Mouse (Mus musculus): ENCODE data around the gene Tcf7.
A peak's percentile ranks its signal among the peaks of the same experiment; 100 is the strongest.

Gene Tcf7

DNA sequence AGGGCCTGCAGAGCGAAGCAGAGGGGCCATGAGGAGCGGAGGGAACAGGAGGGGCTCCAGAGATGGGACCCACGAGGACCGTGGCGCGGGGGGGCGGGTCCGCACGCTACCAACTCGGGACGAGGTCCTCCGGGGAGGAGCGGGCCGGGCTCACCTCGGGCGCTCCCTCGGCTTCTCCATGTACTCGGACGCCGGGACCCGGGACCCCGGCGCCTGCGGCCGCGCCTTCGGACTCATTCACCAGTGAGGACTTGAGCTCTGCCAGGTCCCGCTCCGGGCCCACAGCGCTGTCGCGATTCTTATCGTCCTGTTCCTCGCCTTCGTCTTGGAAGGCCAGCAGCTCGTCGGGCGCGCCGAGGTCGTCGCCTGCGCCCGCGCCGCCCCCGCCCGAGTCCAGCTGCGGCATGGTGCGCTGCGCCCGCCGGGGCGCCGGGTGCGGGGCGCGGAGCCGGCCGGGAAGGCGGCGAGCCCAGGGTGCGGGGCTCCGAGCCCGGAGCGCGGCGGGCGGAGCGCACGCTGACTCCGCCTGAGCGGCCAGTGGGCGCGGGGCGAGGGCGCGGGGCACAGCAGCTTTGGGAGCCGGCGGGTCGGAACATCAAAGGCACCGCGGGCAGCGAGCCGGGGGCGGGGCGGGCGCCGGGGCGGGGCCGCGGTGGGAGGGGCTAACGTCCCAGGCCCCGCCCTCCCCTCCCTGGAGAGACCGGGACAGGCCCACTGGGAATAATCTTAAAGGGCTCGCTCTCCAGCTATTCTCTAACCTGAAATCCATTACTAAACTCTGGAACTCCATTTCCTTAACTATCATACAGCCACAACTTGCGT lies at the start of gene Tcf7:
Gene Tcf7 (minus strand): TSS at position 241 of the 822 bp plus-strand sequence.
- no peak for DNase-seq (ENCODE audit: low spot score)

DNA sequence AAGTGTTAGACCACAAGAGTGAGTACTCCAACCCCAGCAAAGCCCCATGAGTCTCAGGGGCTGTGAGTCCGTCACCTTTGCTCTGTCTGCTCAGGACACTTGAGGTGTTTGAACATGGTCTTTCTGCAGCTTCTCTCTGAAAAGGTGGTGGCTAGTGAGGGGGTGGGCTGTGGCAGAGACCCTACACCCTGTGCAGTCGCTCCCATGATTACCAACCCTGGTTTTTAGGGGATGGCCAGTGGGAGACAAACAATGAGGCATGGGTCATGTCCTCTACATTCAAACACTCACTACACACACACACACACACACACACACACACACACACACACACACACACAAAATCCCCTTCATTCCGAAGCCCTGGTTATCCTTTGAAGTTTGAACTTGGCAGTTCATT lies 44.5 kb upstream of the Tcf7 start:
- no peak for DNase-seq (ENCODE audit: low spot score)

DNA sequence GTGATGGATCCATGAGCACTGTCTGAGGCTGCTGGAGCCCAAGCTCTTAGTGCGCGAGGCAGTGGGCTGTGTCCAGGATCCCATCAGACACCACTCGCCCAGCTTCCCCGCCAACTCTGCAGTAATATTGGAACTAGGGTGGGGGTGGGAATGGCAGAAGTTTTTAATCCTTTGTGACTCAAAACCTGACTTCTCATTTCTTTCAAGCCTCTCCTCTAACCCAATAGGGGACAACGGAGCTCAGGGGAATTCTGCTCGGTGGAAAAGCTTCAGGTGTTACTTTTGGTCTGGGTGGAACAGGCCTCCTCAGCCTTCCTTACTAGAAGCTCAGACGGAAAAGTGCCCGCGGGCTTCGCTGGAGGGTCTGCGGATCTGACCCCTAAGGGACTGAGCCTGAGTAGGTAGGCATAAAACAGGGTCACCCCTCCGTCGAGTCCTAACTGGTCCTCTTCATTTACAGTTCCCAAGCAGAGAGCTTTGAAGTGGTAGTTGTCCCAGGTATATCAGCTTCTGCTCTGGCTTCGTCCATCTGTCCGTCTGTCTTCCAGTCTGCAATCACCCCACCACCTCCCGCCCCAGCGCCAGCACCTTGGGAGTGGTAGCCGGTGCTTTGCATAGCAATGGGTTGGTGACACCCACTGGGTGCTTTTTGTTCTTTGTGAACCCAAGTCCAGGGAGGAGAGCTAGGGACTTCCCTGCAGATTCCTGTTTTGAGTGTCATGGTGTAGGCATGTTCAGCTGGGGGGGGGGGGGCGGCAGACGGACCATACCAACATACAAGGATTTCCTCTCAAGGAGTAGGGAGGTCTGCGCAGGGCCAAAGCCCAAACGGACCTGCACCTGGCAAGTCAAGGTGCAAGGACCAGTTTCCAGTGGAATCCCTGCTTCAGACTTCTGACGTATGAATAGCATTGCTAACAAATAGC lies 41.9 kb upstream of the Tcf7 start:
- no peak for DNase-seq (ENCODE audit: low spot score)

- no peak for DNase-seq (ENCODE audit: low spot score)
These were observed 38.7 kb upstream of the Tcf7 start for GRCm38 (mm10) chr11:52321540-52321939.

GRCm38 (mm10) chr11:52320529-52320928 lies 37.7 kb upstream of the Tcf7 start:
- DNase-seq (ENCODE audit: low spot score), result no peak

- no peak for DNase-seq (ENCODE audit: low spot score)
These were observed 36.9 kb upstream of the Tcf7 start for GRCm38 (mm10) chr11:52319664-52320063.

DNA sequence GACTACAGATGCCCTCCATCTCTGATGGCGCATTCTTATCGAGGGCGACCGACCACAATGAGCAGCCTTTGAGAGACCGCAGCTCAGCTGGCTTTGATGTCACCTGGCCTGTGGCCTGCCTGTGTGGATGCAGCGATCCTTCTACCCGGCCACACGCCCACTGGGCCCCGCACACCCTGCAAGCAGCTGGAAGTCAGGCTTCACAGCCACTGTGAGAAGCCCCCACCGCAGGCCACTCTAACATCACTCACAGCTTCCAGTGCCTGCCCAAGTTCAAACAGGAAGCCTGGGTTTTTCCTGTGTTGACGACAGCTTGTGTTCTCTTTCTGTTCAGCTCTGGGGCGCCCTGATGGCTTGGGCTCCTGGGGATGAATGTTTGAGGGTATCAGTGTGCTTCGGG lies 35.6 kb upstream of the Tcf7 start:
- no peak for DNase-seq (ENCODE audit: low spot score)

DNA sequence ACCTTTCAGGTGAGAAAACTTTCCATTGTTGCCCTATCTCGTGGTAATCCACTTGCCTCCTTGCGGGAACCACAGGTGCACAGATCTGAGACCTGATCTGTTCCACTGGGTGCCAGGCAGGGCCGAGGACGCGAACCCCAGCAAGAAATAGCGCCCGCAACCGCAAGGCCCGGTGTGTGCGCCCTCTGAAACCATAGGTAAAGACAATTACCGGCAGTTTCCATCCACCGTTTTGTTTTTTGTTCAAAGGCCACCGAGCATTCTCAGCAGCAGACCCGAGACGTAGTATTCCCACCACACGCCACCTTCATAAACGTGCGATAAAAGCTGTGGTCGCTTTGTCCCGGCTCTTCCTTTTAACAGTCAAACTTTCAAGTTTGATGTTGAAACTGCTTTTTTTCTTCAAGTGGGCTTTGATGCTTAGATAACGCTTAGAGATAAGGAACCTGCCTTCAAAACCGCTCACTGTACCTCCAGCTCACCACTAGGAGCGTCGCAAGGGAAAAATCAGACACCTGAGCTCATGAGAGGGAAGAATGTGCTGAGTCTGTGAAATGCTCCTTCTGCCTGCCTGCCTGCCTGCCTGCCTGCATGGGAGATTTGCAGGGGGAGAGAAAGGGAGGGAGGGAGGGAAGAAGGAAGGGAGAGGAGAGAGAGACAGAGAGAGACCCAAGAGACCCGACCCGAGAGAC lies 31.4 kb upstream of the Tcf7 start:
- DNase-seq (ENCODE audit: low spot score), result no peak

DNA sequence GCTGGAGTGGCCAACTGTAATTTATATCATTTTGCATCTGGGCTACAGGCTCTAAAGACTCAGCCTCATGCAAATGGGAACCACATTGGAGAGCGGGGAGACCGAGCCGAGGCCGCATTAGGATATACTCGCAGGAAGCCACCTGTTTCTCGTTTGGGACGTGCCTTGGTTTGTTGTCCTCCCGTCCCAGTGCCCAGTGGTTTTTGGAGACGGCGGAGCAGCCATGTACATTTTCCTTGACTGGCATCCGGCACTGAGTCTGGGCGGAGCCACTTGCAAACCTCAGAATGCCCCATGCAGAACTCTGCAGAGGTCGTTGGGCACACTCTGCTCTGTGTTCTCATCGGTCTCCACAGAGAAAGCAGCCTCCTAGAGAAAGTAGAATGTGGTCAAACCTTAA lies 27.9 kb upstream of the Tcf7 start:
- DNase-seq (ENCODE audit: low spot score), result no peak

DNA sequence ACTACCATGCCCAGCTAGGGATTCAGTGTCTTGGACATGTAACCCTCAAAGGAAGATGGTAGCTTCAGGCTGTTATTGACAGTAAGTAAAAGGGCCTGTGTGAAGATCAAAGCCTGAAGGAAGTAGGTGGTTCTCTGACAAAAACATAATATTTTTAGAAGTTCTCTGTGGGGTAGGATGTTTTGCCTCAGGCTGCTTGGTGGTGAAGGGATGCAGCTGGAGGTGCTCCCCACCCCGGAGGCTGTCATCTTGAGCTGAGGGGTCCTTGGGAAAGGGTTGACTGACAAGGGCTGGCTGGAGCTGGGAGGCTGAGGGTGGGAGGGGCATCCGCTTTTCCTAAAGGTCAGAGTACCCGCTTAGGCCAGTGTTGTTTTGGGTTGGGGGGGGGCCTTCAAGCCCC lies 26.7 kb upstream of the Tcf7 start:
- no peak for DNase-seq (ENCODE audit: low spot score)

DNA sequence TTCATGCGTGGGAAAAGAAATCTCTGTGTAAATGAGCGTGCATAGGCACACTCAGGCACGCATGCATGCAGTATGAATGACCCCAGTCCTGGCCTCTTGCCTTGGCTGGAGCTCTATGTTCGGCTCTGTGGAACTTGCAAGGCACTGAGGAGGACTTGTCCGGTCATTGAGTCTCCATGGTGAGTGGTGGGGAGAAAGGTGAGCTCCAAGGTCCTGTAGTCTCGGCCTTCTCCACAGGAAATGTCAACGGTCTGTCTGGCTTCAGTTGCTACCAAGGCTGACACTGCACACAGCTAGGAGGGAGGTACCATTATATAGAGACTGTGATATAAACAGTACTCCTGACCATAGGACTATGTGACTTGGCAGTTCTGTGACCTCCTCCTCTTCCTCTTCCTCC lies 23.6 kb upstream of the Tcf7 start:
- DNase-seq (ENCODE audit: low spot score), result no peak

GRCm38 (mm10) chr11:52305266-52305665 lies 22.5 kb upstream of the Tcf7 start:
- DNase-seq (ENCODE audit: low spot score), result no peak

DNA sequence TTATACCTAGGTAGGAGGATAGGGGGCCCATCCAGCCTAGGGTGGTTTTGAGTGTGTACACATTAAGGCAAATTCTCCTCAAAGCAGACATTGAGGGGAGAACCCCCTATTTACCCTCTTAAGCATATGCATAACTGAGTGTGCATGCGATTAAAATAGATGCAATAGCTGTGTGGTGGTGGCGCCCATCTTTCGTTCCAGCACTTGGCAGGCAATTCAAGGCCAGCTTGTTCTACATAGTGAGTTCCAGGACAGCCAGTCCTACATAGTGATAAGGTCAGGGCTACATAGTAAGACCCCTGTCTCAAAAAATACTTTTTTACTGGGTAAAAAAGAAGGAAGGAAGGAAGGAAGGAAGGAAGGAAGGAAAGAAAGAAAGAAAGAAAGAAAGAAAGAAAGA lies 19.9 kb upstream of the Tcf7 start:
- no peak for DNase-seq (ENCODE audit: low spot score)

DNA sequence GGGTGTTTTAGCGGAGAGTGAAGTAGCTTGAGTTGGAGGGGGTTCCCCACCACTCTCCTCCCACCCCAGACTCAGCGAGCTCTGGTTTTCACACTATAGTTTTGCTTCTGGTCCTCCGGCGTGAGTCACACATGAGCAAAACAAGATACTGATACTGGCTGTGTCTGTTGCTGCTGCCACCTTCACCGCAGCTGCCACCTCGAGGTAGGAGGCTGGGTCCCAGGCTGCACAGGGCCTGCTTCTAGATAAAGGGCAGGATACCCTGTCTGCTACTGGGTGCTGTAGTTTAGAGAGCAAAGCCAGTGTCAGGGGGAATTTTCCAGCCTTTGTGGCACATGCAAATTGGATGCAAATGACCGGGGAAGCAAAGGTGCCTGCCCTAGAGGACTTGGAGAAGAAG lies 16.9 kb upstream of the Tcf7 start:
- no peak for DNase-seq (ENCODE audit: low spot score)

GRCm38 (mm10) chr11:52298955-52299354 lies 16.1 kb upstream of the Tcf7 start:
- DNase-seq (ENCODE audit: low spot score), result no peak

DNA sequence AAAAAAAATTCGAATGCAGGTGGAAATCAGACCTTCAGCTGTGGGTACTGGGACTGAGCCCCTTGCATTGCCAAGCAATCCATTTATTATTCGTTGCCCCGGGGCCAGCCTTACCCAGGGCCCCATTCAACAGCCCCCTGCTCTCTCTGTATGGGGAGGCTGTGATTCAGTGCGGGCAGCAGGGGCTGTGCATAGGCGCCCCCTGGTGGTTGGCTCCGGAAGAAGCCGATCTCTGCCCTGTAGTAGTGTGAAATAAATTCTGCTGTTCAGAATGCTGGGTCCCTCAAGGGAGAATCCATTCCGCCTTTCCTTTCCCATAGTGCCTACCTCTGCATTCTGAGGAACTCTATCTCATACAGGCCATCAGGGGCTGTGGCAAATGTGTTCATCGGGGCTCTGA lies 14.5 kb upstream of the Tcf7 start:
- DNase-seq (ENCODE audit: low spot score), result peak; percentile 60

GRCm38 (mm10) chr11:52294103-52294502 lies 11.3 kb upstream of the Tcf7 start:
- DNase-seq (ENCODE audit: low spot score), result no peak

GRCm38 (mm10) chr11:52292894-52293293 lies 10.1 kb upstream of the Tcf7 start:
- DNase-seq (ENCODE audit: low spot score), result no peak

DNA sequence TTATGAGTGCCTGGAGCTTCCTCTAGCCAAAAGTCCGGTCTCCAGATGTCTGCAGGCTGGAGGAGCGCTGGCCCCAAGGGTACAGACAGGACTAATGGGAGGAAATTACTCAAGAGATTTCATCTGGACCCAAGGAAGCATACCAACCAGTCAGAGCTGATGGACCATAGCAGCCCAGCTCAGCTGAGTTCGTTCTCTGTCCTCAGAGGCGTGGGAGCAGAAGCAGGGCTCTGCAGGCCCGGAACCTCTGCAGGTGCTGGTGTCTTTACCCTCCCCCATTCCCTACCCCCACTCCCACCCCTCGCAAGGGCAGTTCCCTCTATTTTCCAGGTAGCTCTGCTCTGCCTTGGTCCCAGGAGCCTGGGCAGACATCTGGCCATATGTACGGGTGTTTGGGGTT lies 9.5 kb upstream of the Tcf7 start:
- no peak for DNase-seq (ENCODE audit: low spot score)

GRCm38 (mm10) chr11:52286958-52287305 lies 4.1 kb upstream of the Tcf7 start:
- no peak for DNase-seq (ENCODE audit: low spot score)

GRCm38 (mm10) chr11:52286301-52286957 lies 3.6 kb upstream of the Tcf7 start:
- no peak for DNase-seq (ENCODE audit: low spot score)
